Mouse (Mus musculus): ENCODE measurements around the gene Gm648. TPM values are rescaled to one million over a fixed set of nuclear protein-coding genes. Genes with fewer than 3 reads are reported as not detected.

Gm648 gene
- 0.23 TPM in 1 of 2 replicates, not detected in the other for polyA plus RNA-seq (2021; fragmentation: Nextera tagmentation)
- long read RNA-seq, experiment 1: 0 reads
- long read RNA-seq, experiment 2: 0 reads

GRCm38 (mm10) chrX:56549506-56549905 lies at the start of gene Gm648:
Gm648 (minus strand) TSS chrX:56549606.

GRCm38 (mm10) chrX:56597887-56598640 lies 48.7 kb upstream of the Gm648 start, which contains the start of gene Mmgt1:
Mmgt1 (minus strand) TSS chrX:56598069.

GRCm38 (mm10) chrX:56524442-56524841 lies 25.0 kb downstream of the Gm648 start, which contains the start of gene Gm10477:
Gm10477 (plus strand) TSS chrX:56524742.

Small RNA genes lying within 50 kb of the gene (microRNA-seq; reads per million reads assigned to microRNA genes)
- gene Mir5116: 0.64 reads per million

Other genes starting within 250 kb of the Gm648 start
- gene Zfp449, start 203.2 kb downstream of the Gm648 start, polyA plus RNA-seq (2021; fragmentation: Nextera tagmentation): 1.9 and 2.3 TPM in 2 replicates
- 16.8 and 20.5 TPM in 2 replicates for gene Smim10l2a, start 175.0 kb downstream of the Gm648 start, polyA plus RNA-seq (2021; fragmentation: Nextera tagmentation)
- 0.59 TPM in 1 of 2 replicates, not detected in the other for gene Gm2174, start 101.6 kb downstream of the Gm648 start, polyA plus RNA-seq (2021; fragmentation: Nextera tagmentation)
- 2.6 TPM in 2 replicates for gene Ints6l, start 94.7 kb downstream of the Gm648 start, polyA plus RNA-seq (2021; fragmentation: Nextera tagmentation)
- not detected in 2 replicates for gene Gm10477, start 24.9 kb downstream of the Gm648 start, polyA plus RNA-seq (2021; fragmentation: Nextera tagmentation)
- gene Mmgt1, start 48.5 kb upstream of the Gm648 start, polyA plus RNA-seq (2021; fragmentation: Nextera tagmentation): 17.5 and 20.6 TPM in 2 replicates
- 15.5 and 17.7 TPM in 2 replicates for gene Slc9a6, start 60.2 kb upstream of the Gm648 start, polyA plus RNA-seq (2021; fragmentation: Nextera tagmentation)
- 59.0 and 63.0 TPM in 2 replicates for gene Fhl1, start 182.2 kb upstream of the Gm648 start, polyA plus RNA-seq (2021; fragmentation: Nextera tagmentation)